Comparison of ENCODE assay signal across 19 mouse cellular contexts in the genomic region with DNA sequence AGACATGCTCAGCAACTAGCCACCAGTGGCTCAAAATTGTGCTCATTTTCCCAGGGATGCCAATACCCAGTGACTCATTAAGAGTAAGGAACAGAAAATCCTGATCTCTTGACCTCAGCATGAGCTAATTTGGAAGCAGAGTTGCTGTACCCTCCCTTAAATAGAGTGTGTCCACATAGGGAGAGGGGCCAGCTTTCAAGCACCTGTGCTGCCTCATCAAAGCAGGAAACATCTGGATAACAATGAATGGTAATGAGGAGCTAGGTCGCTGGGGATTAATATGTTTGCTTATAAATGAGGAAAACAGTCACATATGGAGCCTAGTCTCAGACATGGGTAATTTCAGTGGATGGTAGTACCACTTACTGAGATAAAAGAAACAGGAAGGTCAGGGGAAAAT. TPM values are rescaled to one million over a fixed set of nuclear protein-coding genes. Genes with fewer than 3 reads are reported as not detected.
DNase-seq lines count a peak whose midpoint lies in the region; ATAC-seq and TF ChIP-seq lines count a peak whose summit lies in the region.
"Had no signal": no experiment of that assay in that cellular context is flagged by ENCODE, and none has a peak within 500 bp of the region (broad histone marks: within the 10 kb centered on the region; RNA-seq: fewer than 3 reads in every experiment).

No protein-coding gene starts in this region.

- H3K4me3 ChIP-seq in intestine, embryonic 16.5 days (ENCODE audit: low read length) = no peak overlapping the region
- H3K4me3 ChIP-seq in intestine, postnatal 0 days (ENCODE audit: low read depth, low read length) = no peak overlapping the region
- H3K4me3 ChIP-seq in brown adipose tissue, adult 24 weeks (ENCODE audit: insufficient read depth, low read depth, low read length) = no peak overlapping the region
- no peak overlapping the region for H3K4me3 ChIP-seq in limb, embryonic 13.5 days
- H3K4me3 ChIP-seq: embryonic facial prominence, embryonic 15.5 days; forebrain, embryonic 12.5 days; lung, embryonic 15.5 days; megakaryocyte, embryonic 14.5 days; neural tube, embryonic 12.5 days; stomach, embryonic 15.5 days had no signal

- TF ChIP-seq CTCF in intestine, postnatal 0 days (IDR thresholded peaks at IDR 0.05; ENCODE audit: low read depth) = no peak

- H3K4me1 ChIP-seq in intestine, embryonic 16.5 days (ENCODE audit: control insufficient read depth, insufficient read depth, low read length) = peaks cover 9% of the 10 kb centered on the region; the same call in 1 of the 2 replicates
- no peaks in the 10 kb centered on the region for H3K4me1 ChIP-seq in intestine, postnatal 0 days (replicated peaks; ENCODE audit: control insufficient read depth, insufficient read depth, low read length)
- H3K4me1 ChIP-seq in brown adipose tissue, adult 24 weeks (ENCODE audit: control insufficient read depth, insufficient read depth, insufficient read length, low read length) = peaks cover 2% of the 10 kb centered on the region; the same call in 1 of the 2 replicates
- peaks cover 36% of the 10 kb centered on the region for H3K4me1 ChIP-seq in limb, embryonic 13.5 days
- H3K4me1 ChIP-seq: forebrain, embryonic 12.5 days; megakaryocyte, embryonic 14.5 days; neural tube, embryonic 12.5 days had no signal

- 0 out of 2 replicates have a peak, but pooled peaks have one; percentile 26 for ATAC-seq in intestine, embryonic 16.5 days
- no peak for ATAC-seq in intestine, postnatal 0 days
- 0 out of 2 replicates have a peak, but pooled peaks have one; percentile 62 for ATAC-seq in limb, embryonic 13.5 days (ENCODE audit: low FRiP score, low read depth)
- ATAC-seq: midbrain, embryonic 16.5 days had no signal

- H3K36me3 ChIP-seq in intestine, embryonic 16.5 days (ENCODE audit: control insufficient read depth, insufficient read depth, low read length) = no peaks in the 10 kb centered on the region
- H3K36me3 ChIP-seq in intestine, postnatal 0 days (ENCODE audit: control insufficient read depth, insufficient read depth) = no peaks in the 10 kb centered on the region
- no peaks in the 10 kb centered on the region for H3K36me3 ChIP-seq in limb, embryonic 13.5 days
- H3K36me3 ChIP-seq: embryonic facial prominence, embryonic 15.5 days; forebrain, embryonic 12.5 days; lung, embryonic 15.5 days; neural tube, embryonic 12.5 days; stomach, embryonic 15.5 days had no signal

- no peak overlapping the region for H3K9ac ChIP-seq in intestine, embryonic 16.5 days (ENCODE audit: low read depth, low read length)
- H3K9ac ChIP-seq in intestine, postnatal 0 days (ENCODE audit: low read depth, low read length) = no peak overlapping the region
- no peak overlapping the region for H3K9ac ChIP-seq in limb, embryonic 13.5 days
- H3K9ac ChIP-seq: embryonic facial prominence, embryonic 15.5 days; forebrain, embryonic 12.5 days; lung, embryonic 15.5 days; neural tube, embryonic 12.5 days; stomach, embryonic 15.5 days had no signal

- H3K4me2 ChIP-seq in intestine, embryonic 16.5 days (ENCODE audit: low read depth, low read length) = no peak overlapping the region
- H3K4me2 ChIP-seq in intestine, postnatal 0 days (replicated peaks; ENCODE audit: low read depth) = no peak overlapping the region
- no peak overlapping the region for H3K4me2 ChIP-seq in limb, embryonic 13.5 days (replicated peaks)
- H3K4me2 ChIP-seq: embryonic facial prominence, embryonic 15.5 days; forebrain, embryonic 12.5 days; liver, embryonic 11.5 days; lung, embryonic 15.5 days; neural tube, embryonic 12.5 days; stomach, embryonic 15.5 days had no signal

- H3K9me3 ChIP-seq in intestine, embryonic 16.5 days (ENCODE audit: control insufficient read depth, low read length) = no peaks in the 10 kb centered on the region
- H3K9me3 ChIP-seq in intestine, postnatal 0 days (ENCODE audit: control insufficient read depth) = no peaks in the 10 kb centered on the region
- no peaks in the 10 kb centered on the region for H3K9me3 ChIP-seq in limb, embryonic 13.5 days
- H3K9me3 ChIP-seq: embryonic facial prominence, embryonic 15.5 days; forebrain, embryonic 12.5 days; lung, embryonic 15.5 days; neural tube, embryonic 12.5 days; stomach, embryonic 15.5 days had no signal

- 35% methylated on average over 1 of the region's 1 CpGs for WGBS in intestine, embryonic 16.5 days
- WGBS in intestine, postnatal 0 days = 34% methylated on average over 1 of the region's 1 CpGs
- whole genome bisulfite sequencing in limb, embryonic 13.5 days = 3% methylated on average over 1 of the region's 1 CpGs

- no peak overlapping the region for H3K27ac ChIP-seq in intestine, embryonic 16.5 days (ENCODE audit: low read length)
- no peak overlapping the region for H3K27ac ChIP-seq in intestine, postnatal 0 days (ENCODE audit: low read depth, low read length)
- H3K27ac ChIP-seq in brown adipose tissue, adult 24 weeks (replicated peaks; ENCODE audit: low read depth, low read length) = peak overlapping the region; percentile 81
- peak overlapping the region; percentile 15; the same call in 1 of the 2 replicates for H3K27ac ChIP-seq in limb, embryonic 13.5 days
- H3K27ac ChIP-seq: embryonic facial prominence, embryonic 15.5 days; forebrain, embryonic 12.5 days; lung, embryonic 15.5 days; neural tube, embryonic 12.5 days; stomach, embryonic 15.5 days had no signal

- intact Hi-C loops in heart, postnatal 36 days (cut with DNase I) = loop anchor here (2.0 kb wide), 2 partner anchors 24 to 48 kb away; partner anchors contain the start of gene Map4k3

- DNase-seq in heart, adult 11 months = peak; percentile 98
- DNase-seq in heart, postnatal 36 days = no peak
- no peak for DNase-seq in spleen, postnatal 36 days (ENCODE audit: low spot score in 2 of 2)
- DNase-seq: B cell, adult 2 months; cerebellum, postnatal 14 days; kidney, postnatal 10 days; retina, postnatal 1 day had no signal

- no peaks in the 10 kb centered on the region for H3K27me3 ChIP-seq in intestine, embryonic 16.5 days (replicated peaks; ENCODE audit: control insufficient read depth, insufficient read depth, low read length)
- H3K27me3 ChIP-seq in intestine, postnatal 0 days (replicated peaks; ENCODE audit: control insufficient read depth, insufficient read depth, low read length) = no peaks in the 10 kb centered on the region
- no peaks in the 10 kb centered on the region for H3K27me3 ChIP-seq in limb, embryonic 13.5 days
- H3K27me3 ChIP-seq: embryonic facial prominence, embryonic 15.5 days; forebrain, embryonic 12.5 days; lung, embryonic 15.5 days; neural tube, embryonic 12.5 days; stomach, embryonic 15.5 days had no signal

RNA-seq across cellular contexts. Expression of gene Map4k3, which starts 24.2 kb away (rescaled TPM):
- total RNA-seq in heart, postnatal 36 days (2021) = 10 to 100 TPM; 23.6 to 25.2 TPM
- polyA plus RNA-seq in intestine, embryonic 16.5 days (2015; fragmentation: Nextera tagmentation; extraction: Ambion mirVana) = 15.2 and 16.9 TPM in 2 replicates
- polyA plus RNA-seq in intestine, postnatal 0 days (2015; fragmentation: Nextera tagmentation; extraction: Ambion mirVana) = 13.5 and 13.8 TPM in 2 replicates
- polyA plus RNA-seq in brown adipose tissue, adult 24 weeks (2012; ENCODE audit: insufficient read depth, insufficient read length, missing spikeins) = 16.6 and 16.9 TPM in 2 replicates
- polyA plus RNA-seq in limb, embryonic 13.5 days (2015; fragmentation: Nextera tagmentation; extraction: Ambion mirVana) = 29.0 and 31.7 TPM in 2 replicates

Comparison
In these comparisons a context has a peak if more than half of its experiments do, and no peak if none do; other contexts are left out.
1. H3K27ac ChIP-seq: peak in brown adipose tissue, adult 24 weeks (single experiment) and limb, embryonic 13.5 days (single experiment); none in intestine, embryonic 16.5 days (single experiment) and intestine, postnatal 0 days (single experiment).